Mouse (Mus musculus): ENCODE results near the gene Vmn2r9. TPM values are rescaled to one million over a fixed set of nuclear protein-coding genes. Genes with fewer than 3 reads are reported as not detected.
"Not testable (repeated sequence)": the region's sequence is repeated elsewhere in the genome, so short reads cannot be mapped to it uniquely, and the experiment has no call there.

Vmn2r9 gene
- total RNA-seq (2021): not detected
- long read RNA-seq, experiment 1: 0 reads
- long read RNA-seq, experiment 2: 0 reads

GRCm38 (mm10) chr5:108852501-108852900 lies at the start of gene Vmn2r9:
Gene Vmn2r9, minus strand, starts transcription at chr5:108852601.
- not testable (repeated sequence) for DNase-seq

DNA sequence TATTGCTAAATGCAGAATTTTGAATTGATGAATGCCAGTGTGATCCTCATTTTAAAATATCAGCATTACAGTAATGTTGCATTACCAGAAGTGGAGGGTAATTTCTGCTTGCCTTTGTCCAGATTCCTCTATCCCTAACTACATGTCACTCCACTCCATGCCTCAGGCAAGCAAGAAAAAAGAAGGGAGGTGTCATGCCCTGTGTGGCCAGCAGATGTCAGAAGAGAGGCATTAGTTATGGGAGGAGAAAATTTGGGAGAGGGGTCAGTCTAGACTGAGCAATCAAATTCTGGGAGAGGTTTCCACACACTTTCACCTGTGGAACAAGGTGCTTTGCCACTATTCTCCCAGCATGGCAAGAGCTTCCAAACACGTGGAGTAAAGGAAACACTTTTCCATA lies 14.3 kb upstream of the Vmn2r9 start:
- peak; percentile 42 for DNase-seq

DNA sequence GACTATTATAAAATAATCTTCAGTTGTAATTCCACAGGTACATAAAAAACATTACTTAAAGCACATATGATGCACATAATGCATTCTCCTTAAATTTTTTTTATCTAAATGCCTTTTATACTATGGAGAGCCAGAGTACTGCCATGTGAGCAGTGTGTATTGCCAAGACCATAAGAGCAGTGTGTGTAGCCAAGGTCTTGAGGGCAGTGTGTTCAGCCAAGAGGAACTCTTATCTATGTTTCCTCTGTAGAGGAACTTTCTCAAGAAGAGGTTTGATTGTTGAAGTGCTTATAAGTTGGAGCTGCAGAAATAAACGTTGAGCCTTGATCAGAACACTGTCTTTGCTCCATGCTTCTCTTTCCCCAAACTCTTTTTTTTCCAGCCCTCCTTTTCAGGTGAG lies 2.9 kb downstream of the Vmn2r9 start:
- peak in 1 of 2 experiments; percentile 3 for DNase-seq

DNA sequence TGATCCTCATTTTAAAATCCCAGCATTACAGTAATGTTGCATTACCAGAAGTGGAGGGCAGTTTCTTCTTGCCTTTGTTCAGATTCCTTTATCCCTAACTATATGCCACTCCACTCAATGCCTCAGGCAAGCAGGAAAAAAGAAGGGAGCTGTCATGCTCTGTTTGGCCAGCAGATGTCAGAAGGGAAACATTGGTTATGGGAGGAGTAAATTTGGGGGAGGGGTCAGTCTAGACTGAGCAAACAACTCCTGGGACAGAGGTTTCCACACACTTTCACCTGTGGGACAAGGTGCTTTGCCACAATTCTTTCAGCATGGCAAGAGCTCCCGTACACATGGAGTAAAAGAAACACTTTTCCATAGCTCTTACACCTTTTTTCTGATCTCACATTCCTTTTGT lies 16.2 kb downstream of the Vmn2r9 start:
- peak; percentile 17 to 37 for DNase-seq

- peak; percentile 70 to 75 for DNase-seq
Observed at GRCm38 (mm10) chr5:108823276-108823675, 29.1 kb downstream of the Vmn2r9 start.

- not testable (repeated sequence) for DNase-seq
Observed at GRCm38 (mm10) chr5:108808750-108809149, 43.7 kb downstream of the Vmn2r9 start, which contains the start of gene Vmn2r8. Gene Vmn2r8, minus strand, starts transcription at chr5:108808850.

DNA sequence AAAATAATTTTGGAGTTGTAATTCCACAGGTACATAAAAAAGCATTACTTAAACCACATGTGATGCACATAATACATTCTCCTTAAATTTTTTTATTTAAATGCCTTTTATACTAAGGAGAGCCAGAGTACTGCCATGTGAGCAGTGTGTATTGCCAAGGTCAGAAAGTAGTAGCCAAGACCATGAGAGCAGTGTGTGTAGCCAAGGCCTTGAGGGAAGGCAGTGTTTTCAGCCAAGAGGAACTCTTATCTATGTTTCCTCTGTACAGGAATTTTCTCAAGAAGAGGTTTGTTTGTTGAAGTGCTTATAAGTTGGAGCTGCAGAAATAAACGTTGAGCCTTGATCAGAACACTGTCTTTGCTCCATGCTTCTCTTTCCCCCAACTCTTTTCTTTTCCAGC lies 48.8 kb downstream of the Vmn2r9 start:
- peak; percentile 13 to 27 for DNase-seq

- not testable (repeated sequence) for DNase-seq
Observed at GRCm38 (mm10) chr5:108795263-108795662, 57.1 kb downstream of the Vmn2r9 start, which contains the start of gene Tmed11. Gene Tmed11, minus strand, starts transcription at chr5:108795363.

GRCm38 (mm10) chr5:108790385-108790784 lies 62.0 kb downstream of the Vmn2r9 start:
- peak; percentile 52 to 53 for DNase-seq

Other genes starting within 250 kb of the Vmn2r9 start
- 10 to 100 TPM; 81.2 to 82.4 TPM for gene Gak, start 222.8 kb downstream of the Vmn2r9 start, total RNA-seq (2021)
- 10 to 100 TPM; 21.2 to 31.3 TPM for gene Tmem175, start 222.8 kb downstream of the Vmn2r9 start, total RNA-seq (2021)
- gene Idua, start 192.3 kb downstream of the Vmn2r9 start, total RNA-seq (2021): 10 to 100 TPM; 14.0 to 16.0 TPM
- gene Dgkq, start 182.9 kb downstream of the Vmn2r9 start, total RNA-seq (2021): 10 to 100 TPM; 17.4 to 18.7 TPM
- gene Slc26a1, start 177.0 kb downstream of the Vmn2r9 start, total RNA-seq (2021): under 1 TPM in 1 of 2 experiments, not detected in 1; 0.30 TPM
- gene Fgfrl1, start 160.2 kb downstream of the Vmn2r9 start, total RNA-seq (2021): 10 to 100 TPM; 45.8 to 47.5 TPM
- gene Rnf212, start 77.6 kb downstream of the Vmn2r9 start, total RNA-seq (2021): not detected
- gene Tmed11, start 57.2 kb downstream of the Vmn2r9 start, total RNA-seq (2021): not detected
- gene Vmn2r8, start 43.8 kb downstream of the Vmn2r9 start, total RNA-seq (2021): not detected
- not detected for gene Vmn2r10, start 153.9 kb upstream of the Vmn2r9 start, total RNA-seq (2021)
- gene Vmn2r11, start 207.0 kb upstream of the Vmn2r9 start, total RNA-seq (2021): not detected
- gene Vmn2r12, start 245.3 kb upstream of the Vmn2r9 start, total RNA-seq (2021): not detected

All from adrenal gland, postnatal 36 days (tissue).